ENCODE assay signal across 8 mouse cellular contexts in the genomic region with DNA sequence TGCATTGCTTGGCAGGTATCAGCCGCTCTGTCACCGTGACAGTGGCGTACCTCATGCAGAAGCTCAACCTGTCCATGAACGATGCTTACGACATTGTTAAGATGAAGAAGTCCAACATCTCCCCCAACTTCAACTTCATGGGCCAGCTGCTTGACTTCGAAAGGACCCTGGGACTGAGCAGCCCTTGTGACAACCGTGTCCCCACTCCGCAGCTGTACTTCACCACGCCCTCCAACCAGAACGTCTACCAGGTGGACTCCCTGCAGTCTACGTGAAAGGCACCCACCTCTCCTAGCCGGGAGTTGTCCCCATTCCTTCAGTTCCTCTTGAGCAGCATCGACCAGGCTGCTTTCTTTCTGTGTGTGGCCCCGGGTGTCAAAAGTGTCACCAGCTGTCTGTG. TPM values are rescaled to one million over a fixed set of nuclear protein-coding genes. Genes with fewer than 3 reads are reported as not detected.
DNase-seq lines count a peak whose midpoint lies in the region; ATAC-seq lines count a peak whose summit lies in the region.

No protein-coding gene starts in this region.

- peaks cover 59% of the 10 kb centered on the region for H3K4me1 ChIP-seq in kidney, embryonic 15.5 days
- peaks cover 35% of the 10 kb centered on the region for H3K4me1 ChIP-seq in forebrain, embryonic 14.5 days (ENCODE audit: control insufficient read depth, insufficient read depth, low read length)
- peaks cover 17% of the 10 kb centered on the region for H3K4me1 ChIP-seq in liver, embryonic 11.5 days (replicated peaks; ENCODE audit: control insufficient read depth, insufficient read depth, low read length)

- H3K9me3 ChIP-seq in kidney, embryonic 15.5 days (replicated peaks): no peaks in the 10 kb centered on the region
- H3K9me3 ChIP-seq in forebrain, embryonic 14.5 days (replicated peaks; ENCODE audit: control insufficient read depth, low read length): no peaks in the 10 kb centered on the region
- no peaks in the 10 kb centered on the region for H3K9me3 ChIP-seq in liver, embryonic 11.5 days (ENCODE audit: control insufficient read depth, low read length)

- peak overlapping the region; percentile 99 for H3K27ac ChIP-seq in kidney, embryonic 15.5 days
- H3K27ac ChIP-seq in forebrain, embryonic 14.5 days (ENCODE audit: low read depth, low read length): no peak overlapping the region; the same call in 1 of the 2 replicates
- H3K27ac ChIP-seq in liver, embryonic 11.5 days (ENCODE audit: low read depth, low read length): peak overlapping the region; percentile 32; the same call in 1 of the 2 replicates

- H3K4me2 ChIP-seq in kidney, embryonic 15.5 days: peak overlapping the region; percentile 83
- H3K4me2 ChIP-seq in forebrain, embryonic 14.5 days (ENCODE audit: low read length): peak overlapping the region; percentile 94
- peak overlapping the region; percentile 92 for H3K4me2 ChIP-seq in liver, embryonic 11.5 days

- ATAC-seq in kidney, embryonic 15.5 days (replicated peaks; ENCODE audit: low FRiP score): no peak
- no peak for ATAC-seq in forebrain, embryonic 14.5 days
- no peak for ATAC-seq in liver, embryonic 11.5 days (replicated peaks; ENCODE audit: low FRiP score)

- peak overlapping the region; percentile 84 for H3K4me3 ChIP-seq in kidney, embryonic 15.5 days (replicated peaks)
- H3K4me3 ChIP-seq in forebrain, embryonic 14.5 days (ENCODE audit: low read depth, low read length): peak overlapping the region; percentile 62
- H3K4me3 ChIP-seq in liver, embryonic 11.5 days (ENCODE audit: low read depth, low read length): peak overlapping the region; percentile 74

- H3K9ac ChIP-seq in kidney, embryonic 15.5 days: peak overlapping the region; percentile 94
- H3K9ac ChIP-seq in forebrain, embryonic 14.5 days (ENCODE audit: low read length): peak overlapping the region; percentile 79
- H3K9ac ChIP-seq in liver, embryonic 11.5 days (ENCODE audit: low read depth, low read length): peak overlapping the region; percentile 78

- DNase-seq in kidney, adult 11 months: no peak
- peak; percentile 31 for DNase-seq in adrenal gland, postnatal 14 days
- DNase-seq in forebrain, embryonic 14.5 days (ENCODE audit: low spot score): no peak
- no peak for DNase-seq in liver, embryonic 11.5 days (ENCODE audit: low spot score)
- peak; percentile 41 for DNase-seq in splenic B cell, adult 2 months (ENCODE audit: low read depth, low spot score)
- DNase-seq in gastrocnemius, postnatal 36 days: no peak
- no peak for DNase-seq in right cerebral cortex, postnatal 36 days (ENCODE audit: low spot score in 2 of 2)

- no peaks in the 10 kb centered on the region for H3K27me3 ChIP-seq in kidney, embryonic 15.5 days
- H3K27me3 ChIP-seq in forebrain, embryonic 14.5 days (replicated peaks; ENCODE audit: control insufficient read depth, insufficient read depth, low read length): peaks cover 18% of the 10 kb centered on the region; the same call in 1 of the 2 replicates
- peaks cover 16% of the 10 kb centered on the region for H3K27me3 ChIP-seq in liver, embryonic 11.5 days (replicated peaks; ENCODE audit: control insufficient read depth, insufficient read depth, low read length)
- no peaks in the 10 kb centered on the region for H3K27me3 ChIP-seq in splenic B cell, adult 2 months (ENCODE audit: control insufficient read depth, insufficient read depth, low read length, poor library complexity, severe bottlenecking)

- 18% methylated on average over 14 of the region's 14 CpGs for WGBS in kidney, embryonic 15.5 days
- WGBS in forebrain, embryonic 14.5 days: 8% methylated on average over 14 of the region's 14 CpGs
- 55% methylated on average over 14 of the region's 14 CpGs for WGBS in liver, embryonic 11.5 days

- peaks cover 14% of the 10 kb centered on the region; the same call in 1 of the 2 replicates for H3K36me3 ChIP-seq in kidney, embryonic 15.5 days
- no peaks in the 10 kb centered on the region for H3K36me3 ChIP-seq in forebrain, embryonic 14.5 days (ENCODE audit: control insufficient read depth, insufficient read depth, low read length)
- no peaks in the 10 kb centered on the region; the same call in 1 of the 2 replicates for H3K36me3 ChIP-seq in liver, embryonic 11.5 days (ENCODE audit: control insufficient read depth, insufficient read depth, low read length)
- no peaks in the 10 kb centered on the region for H3K36me3 ChIP-seq in splenic B cell, adult 2 months (ENCODE audit: control insufficient read depth, insufficient read depth, low read length, poor library complexity, severe bottlenecking)

- intact Hi-C loops in gastrocnemius, postnatal 36 days (cut with DNase I): no loop called here

RNA-seq across cellular contexts. Expression of a gene that starts 3.0 kb away (rescaled TPM):
- polyA plus RNA-seq in kidney, embryonic 15.5 days (2015; fragmentation: Nextera tagmentation; extraction: Ambion mirVana): 85.7 and 88.7 TPM in 2 replicates
- 112 and 113 TPM in 2 replicates for total RNA-seq in adrenal gland, postnatal 14 days (2021)
- 34.1 and 40.1 TPM in 2 replicates for polyA plus RNA-seq in forebrain, embryonic 14.5 days (2014; fragmentation: Nextera tagmentation; extraction: Ambion mirVana)
- polyA plus RNA-seq in liver, embryonic 11.5 days (2014; fragmentation: Nextera tagmentation; extraction: Ambion mirVana): 37.6 and 40.3 TPM in 2 replicates
- 10 to 100 TPM; 16.4 to 17.4 TPM for total RNA-seq in gastrocnemius, postnatal 36 days (2021)

Comparison
In these comparisons a context has a peak if more than half of its experiments do, and no peak if none do; other contexts are left out.
1. DNase-seq: peak in adrenal gland, postnatal 14 days (single experiment) and splenic B cell, adult 2 months (single experiment); none in kidney, adult 11 months (single experiment), forebrain, embryonic 14.5 days (single experiment), liver, embryonic 11.5 days (single experiment), gastrocnemius, postnatal 36 days (0 of 2) and right cerebral cortex, postnatal 36 days (0 of 2).
2. Peak in every context shown above with its lines, with median percentiles within 50 percentile points of each other: H3K4me2 ChIP-seq, H3K4me3 ChIP-seq and H3K9ac ChIP-seq.